Mouse (Mus musculus): ENCODE results near the gene AU021092.
"Not testable (repeated sequence)": the region's sequence is repeated elsewhere in the genome, so short reads cannot be mapped to it uniquely, and the experiment has no call there.

GRCm38 (mm10) chr16:5226534-5226933 is 4.4 kb upstream of the AU021092 start:
- TF ChIP-seq CTCF, EP300 (IDR thresholded peaks at IDR 0.05; ENCODE audit: low read depth): not testable (repeated sequence)
